Mouse (Mus musculus): ENCODE results near the gene Vcan.

- TF ChIP-seq CTCF (IDR thresholded peaks at IDR 0.05; ENCODE audit: extremely low read depth, insufficient read depth, insufficient read length, insufficient replicate concordance) (no peak), POLR2A (IDR thresholded peaks at IDR 0.05; ENCODE audit: low read depth, low read length) (no peak)
Observed at GRCm38 (mm10) chr13:89668981-89669880, 73.1 kb downstream of the Vcan start.
